Mouse (Mus musculus) spleen, adult 2 months (tissue): ENCODE measurements at regions not wholly inside any gene's neighbourhood (a gene's known extent, or its start where the extent isn't known, plus 50 kb on each side); places are given as distances from the start of the nearest gene placed in this dataset.

Experiments
- CTCF ChIP-seq: fragments of 200-500 bp; IDR thresholded peaks from 2 replicates; pipeline ENCODE4 v1.5.1; 2011; ENCODE audit warnings: mild to moderate bottlenecking, inconsistent platforms; ENCODE audit not compliant: insufficient read depth, insufficient read length, insufficient replicate concordance; ENCODE audit errors: extremely low read depth
- POLR2A ChIP-seq: fragments of 200-500 bp; IDR thresholded peaks from 2 replicates; pipeline ENCODE4 v1.6.1; 2011; ENCODE audit warnings: low read depth, low read length, inconsistent platforms

- TF ChIP-seq POLR2A: no peak
- TF ChIP-seq CTCF: no peak
Observed at GRCm38 (mm10) chr9:76715852-76716251, 148.9 kb upstream of the Fam83b start.
